Mouse (Mus musculus): ENCODE measurements around the gene Ckmt1. TPM values are rescaled to one million over a fixed set of nuclear protein-coding genes. Genes with fewer than 3 reads are reported as not detected.

Ckmt1 gene
- total RNA-seq (2023), result not detected

DNA sequence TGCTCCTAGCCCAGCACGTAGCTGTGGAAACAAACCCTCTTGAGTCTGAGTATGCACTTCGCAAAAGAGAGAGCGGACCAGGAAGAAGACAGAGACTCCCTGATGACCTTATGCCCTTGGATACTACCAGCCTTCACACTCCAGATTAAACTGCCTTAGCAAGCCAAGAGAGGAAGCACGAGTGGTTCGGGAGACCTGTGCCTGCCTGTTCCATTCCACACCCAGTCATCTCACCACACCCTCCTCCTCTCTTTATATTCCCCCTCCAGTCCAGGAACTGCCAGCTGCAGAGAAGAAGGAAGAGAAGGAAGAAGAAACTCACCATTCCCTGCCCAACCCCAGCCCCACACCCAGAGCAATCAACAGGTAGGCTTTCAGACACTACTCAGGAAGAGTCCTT, at the start of gene Ckmt1:
Gene Ckmt1, plus strand, starts transcription at position 221 of the 400 bp plus-strand sequence.

DNA sequence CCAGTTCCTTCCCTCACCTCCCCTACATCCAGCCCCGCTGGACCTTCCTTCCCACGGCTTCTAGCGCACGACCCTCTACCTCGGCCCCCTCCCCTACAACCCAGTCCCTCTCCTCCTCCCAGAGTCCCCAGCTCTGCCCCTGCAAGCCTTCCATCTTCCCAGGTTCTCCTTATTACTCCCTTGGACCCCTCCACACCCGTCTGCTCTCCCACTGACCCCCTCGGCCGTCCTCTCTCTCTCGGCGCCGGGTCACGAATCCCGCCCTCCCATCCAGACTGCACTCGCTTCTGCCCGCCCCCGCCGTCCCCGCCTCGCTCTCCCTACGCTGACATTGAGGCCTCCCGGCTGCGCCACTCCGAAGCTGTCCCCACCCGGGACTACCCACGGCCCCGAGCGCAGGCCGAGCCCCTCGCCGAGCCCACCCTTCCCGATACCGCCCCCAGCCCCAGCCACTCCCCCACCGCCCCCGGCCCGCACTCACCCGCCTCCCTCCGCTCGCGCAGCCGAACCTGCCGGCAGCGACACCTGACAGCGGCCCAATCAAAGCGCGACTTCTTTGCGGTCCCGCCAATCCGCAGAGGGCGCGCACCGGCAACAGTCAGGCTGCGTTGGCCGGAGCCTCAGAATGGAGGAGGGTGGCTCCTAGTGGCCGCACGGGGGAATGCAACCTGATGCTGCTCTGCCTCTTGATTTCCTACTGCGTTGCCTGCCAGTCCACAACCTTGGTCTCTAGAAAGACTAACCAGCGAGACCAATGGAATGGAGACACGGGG, 2.5 kb upstream of the Ckmt1 start, which contains the start of gene Ppip5k1:
Gene Ppip5k1, minus strand, starts transcription at position 577 of the 773 bp plus-strand sequence.

DNA sequence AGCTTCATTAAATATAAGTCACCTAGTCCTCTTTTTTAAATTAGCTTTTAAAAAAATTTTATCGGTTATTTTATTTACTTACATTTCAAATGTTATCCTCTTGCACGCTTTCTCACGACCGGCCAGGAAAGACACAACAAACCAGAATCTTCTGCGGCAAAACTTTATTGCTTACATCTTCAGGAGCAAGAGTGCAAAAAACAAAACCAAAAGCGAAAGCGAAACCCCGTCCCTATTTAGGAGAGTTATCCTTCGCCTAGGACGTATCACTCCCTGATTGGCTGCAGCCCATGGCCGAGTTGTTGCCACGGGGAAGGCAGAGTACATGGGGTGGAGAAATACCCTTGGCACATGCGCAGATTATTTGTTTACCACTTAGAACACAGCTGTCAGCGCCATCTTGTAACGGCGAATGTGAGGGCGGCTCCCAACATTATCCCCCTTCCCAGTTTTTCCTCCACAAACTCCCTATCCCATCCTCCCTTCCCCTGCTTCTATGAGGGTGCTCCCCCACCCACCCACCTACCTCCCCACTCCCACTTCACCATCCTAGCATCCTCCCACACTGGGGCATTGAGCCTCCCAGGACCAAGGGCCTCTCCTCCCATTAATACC, 29.6 kb downstream of the Ckmt1 start, which contains the start of gene Strc:
Gene Strc, minus strand, starts transcription at position 208 of the 615 bp plus-strand sequence.

Other genes starting within 250 kb of the Ckmt1 start
- not detected for gene Tgm7, start 247.9 kb upstream of the Ckmt1 start, total RNA-seq (2023)
- 20.6 TPM for gene Adal, start 217.3 kb upstream of the Ckmt1 start, total RNA-seq (2023)
- 14.9 TPM for gene Lcmt2, start 217.1 kb upstream of the Ckmt1 start, total RNA-seq (2023)
- gene Tubgcp4, start 187.1 kb upstream of the Ckmt1 start, total RNA-seq (2023), result 64.1 TPM
- gene Zscan29, start 186.6 kb upstream of the Ckmt1 start, total RNA-seq (2023), result 30.4 TPM
- gene Trp53bp1, start 86.3 kb upstream of the Ckmt1 start, total RNA-seq (2023), result 82.7 TPM
- 0.12 TPM for gene Map1a, start 68.1 kb upstream of the Ckmt1 start, total RNA-seq (2023)
- gene Ppip5k1, start 2.3 kb upstream of the Ckmt1 start, total RNA-seq (2023), result 18.4 TPM
- 1.8 TPM for gene Strc, start 29.5 kb downstream of the Ckmt1 start, total RNA-seq (2023)
- gene Pdia3, start 56.1 kb downstream of the Ckmt1 start, total RNA-seq (2023), result 162 TPM
- 2.0 TPM for gene Catsper2, start 56.1 kb downstream of the Ckmt1 start, total RNA-seq (2023)
- 2.7 TPM for gene Ell3, start 86.6 kb downstream of the Ckmt1 start, total RNA-seq (2023)
- 310 TPM for gene Serf2, start 91.5 kb downstream of the Ckmt1 start, total RNA-seq (2023)
- 42.8 TPM for gene Hypk, start 95.6 kb downstream of the Ckmt1 start, total RNA-seq (2023)
- 0.80 TPM for gene Serinc4, start 99.1 kb downstream of the Ckmt1 start, total RNA-seq (2023)
- gene Mfap1b, start 116.4 kb downstream of the Ckmt1 start, total RNA-seq (2023), result 45.5 TPM
- 41.6 TPM for gene Mfap1a, start 149.0 kb downstream of the Ckmt1 start, total RNA-seq (2023)
- gene Wdr76, start 149.0 kb downstream of the Ckmt1 start, total RNA-seq (2023), result 14.4 TPM